Mouse (Mus musculus) left cerebral cortex, postnatal 36 days (tissue): ENCODE measurements at regions not wholly inside any gene's neighbourhood (a gene's known extent, or its start where the extent isn't known, plus 50 kb on each side); places are given as distances from the start of the nearest gene placed in this dataset.

ENCODE experiments used
- DNase-seq, 2 experiments: peaks; one replicate each; pipeline ENCODE4 v3.0.0; 2021 to 2022; ENCODE audit warnings: low spot score in 2 of 2, mixed read lengths in 1 of 2
- intact Hi-C: fragments of 180-260 bp; cut with DNase I; formaldehyde crosslinking; loops from one replicate; pipeline ENCODE4 v1.15.1; 2025

- no peak for DNase-seq
- intact Hi-C loops: loop anchor here (5.0 to 10.0 kb wide), 2 partner anchors 100 to 202 kb away; no protein-coding TSS in a partner anchor
Observed at GRCm38 (mm10) chr12:106377281-106377680, 367.3 kb downstream of the Vrk1 start.

- intact Hi-C loops: loop anchor here (5.0 to 10.0 kb wide), 2 partner anchors 100 to 203 kb away; no protein-coding TSS in a partner anchor
- DNase-seq: no peak
Observed at GRCm38 (mm10) chr12:106377761-106378160, 367.7 kb downstream of the Vrk1 start.

- intact Hi-C loops: loop anchor here (5.0 to 10.0 kb wide), 2 partner anchors 99 to 204 kb away; no protein-coding TSS in a partner anchor
- no peak for DNase-seq
Observed at GRCm38 (mm10) chr12:106378303-106379075, 368.5 kb downstream of the Vrk1 start.

- intact Hi-C loops: loop anchor here (5.0 to 10.0 kb wide), 2 partner anchors 98 to 204 kb away; no protein-coding TSS in a partner anchor
- DNase-seq: no peak
Observed at GRCm38 (mm10) chr12:106379151-106379594, 369.1 kb downstream of the Vrk1 start.

GRCm38 (mm10) chr12:106379779-106380178, 369.8 kb downstream of the Vrk1 start:
- DNase-seq: no peak
- intact Hi-C loops: loop anchor here (5.0 to 10.0 kb wide), 2 partner anchors 98 to 205 kb away; no protein-coding TSS in a partner anchor

GRCm38 (mm10) chr12:106381821-106382220, 371.8 kb downstream of the Vrk1 start:
- intact Hi-C loops: no loop called here

GRCm38 (mm10) chr12:106389214-106389613, 379.2 kb downstream of the Vrk1 start:
- DNase-seq: no peak
- intact Hi-C loops: no loop called here

More at GRCm38 (mm10) chr12:106381821-106382220, 371.8 kb downstream of the Vrk1 start:
- DNase-seq: no peak

GRCm38 (mm10) chr12:106392316-106392715, 382.3 kb downstream of the Vrk1 start:
- intact Hi-C loops: no loop called here

GRCm38 (mm10) chr12:106399085-106399484, 389.1 kb downstream of the Vrk1 start:
- DNase-seq: no peak
- intact Hi-C loops: no loop called here

More at GRCm38 (mm10) chr12:106392316-106392715, 382.3 kb downstream of the Vrk1 start:
- DNase-seq: no peak

GRCm38 (mm10) chr12:106411075-106411474, 401.0 kb downstream of the Vrk1 start:
- DNase-seq: no peak
- intact Hi-C loops: no loop called here

GRCm38 (mm10) chr12:106426631-106427030, 416.6 kb downstream of the Vrk1 start:
- intact Hi-C loops: no loop called here
- no peak for DNase-seq

- no peak for DNase-seq
Observed at GRCm38 (mm10) chr12:106429991-106430390, 420.0 kb downstream of the Vrk1 start.

GRCm38 (mm10) chr12:106445151-106445550, 435.1 kb downstream of the Vrk1 start:
- intact Hi-C loops: no loop called here
- no peak for DNase-seq

More at GRCm38 (mm10) chr12:106429991-106430390, 420.0 kb downstream of the Vrk1 start:
- intact Hi-C loops: no loop called here

- DNase-seq: no peak
- intact Hi-C loops: no loop called here
Observed at GRCm38 (mm10) chr12:106445976-106446375, 435.9 kb downstream of the Vrk1 start.

- intact Hi-C loops: no loop called here
- no peak for DNase-seq
Observed at GRCm38 (mm10) chr12:106446876-106447532, 437.0 kb downstream of the Vrk1 start.

GRCm38 (mm10) chr12:106448551-106448950, 438.5 kb downstream of the Vrk1 start:
- no peak for DNase-seq
- intact Hi-C loops: no loop called here

- no peak for DNase-seq
- intact Hi-C loops: no loop called here
Observed at GRCm38 (mm10) chr12:106453491-106453890, 443.5 kb downstream of the Vrk1 start.

GRCm38 (mm10) chr12:106458215-106458614, 448.2 kb downstream of the Vrk1 start:
- DNase-seq: no peak
- intact Hi-C loops: no loop called here

- DNase-seq: no peak
- intact Hi-C loops: no loop called here
Observed at GRCm38 (mm10) chr12:106460650-106461049, 450.6 kb downstream of the Vrk1 start.

GRCm38 (mm10) chr12:106462281-106462680, 452.3 kb downstream of the Vrk1 start:
- intact Hi-C loops: no loop called here
- no peak for DNase-seq
